Mouse (Mus musculus) hindbrain, postnatal 0 days (tissue): ENCODE results near the gene Rnf166. TPM values are rescaled to one million over a fixed set of nuclear protein-coding genes. Genes with fewer than 3 reads are reported as not detected.

Experiments used
- ATAC-seq: fragments of 200-750 bp; cut with Nextera tagmentation; 2 replicates; pipeline ENCODE4 v1.8.0; 2017; ENCODE audit warnings: mild to moderate bottlenecking, moderate TSS enrichment, moderate library complexity
- DNase-seq: peaks from one replicate; pipeline ENCODE4 v3.0.0-alpha.2; 2015; ENCODE audit warnings: low spot score
- H3K27ac ChIP-seq: fragments of 300-500 bp; sonication (generic); 2 replicates; pipeline ENCODE4 v1.5.1; 2014; ENCODE audit warnings: mild to moderate bottlenecking
- H3K27me3 ChIP-seq: fragments of 300-500 bp; sonication (generic); 2 replicates; pipeline ENCODE4 v1.6.1; 2014; ENCODE audit warnings: low read length, mixed read lengths; ENCODE audit not compliant: insufficient read depth
- H3K36me3 ChIP-seq: fragments of 300-500 bp; sonication (generic); 2 replicates; pipeline ENCODE4 v1.6.1; 2014; ENCODE audit warnings: low read length, mixed read lengths; ENCODE audit not compliant: insufficient read depth
- H3K4me1 ChIP-seq: fragments of 300-500 bp; sonication (generic); 2 replicates; pipeline ENCODE4 v1.6.1; 2014; ENCODE audit warnings: antibody characterized with exemption, low read length, mixed read lengths; ENCODE audit not compliant: insufficient read depth
- H3K4me2 ChIP-seq: fragments of 300-500 bp; sonication (generic); 2 replicates; pipeline ENCODE4 v1.6.1; 2014; ENCODE audit warnings: low read depth, mild to moderate bottlenecking, low read length, moderate library complexity, mixed read lengths
- H3K4me3 ChIP-seq: fragments of 300-500 bp; sonication (generic); 2 replicates; pipeline ENCODE4 v1.5.1; 2014; ENCODE audit warnings: low read length
- H3K9ac ChIP-seq: fragments of 300-500 bp; sonication (generic); replicated peaks from 2 replicates; pipeline ENCODE4 v1.6.1; 2014; ENCODE audit warnings: mild to moderate bottlenecking, low read length, moderate library complexity, mixed read lengths
- H3K9me3 ChIP-seq: fragments of 300-500 bp; sonication (generic); 2 replicates; pipeline ENCODE4 v1.6.1; 2016; ENCODE audit warnings: low read length, mixed read lengths
- CTCF ChIP-seq: IDR thresholded peaks from 2 replicates; pipeline ENCODE4 v1.5.1; 2016; ENCODE audit warnings: antibody characterized with exemption, control low read depth, low read depth
- WGBS: fragments of 180-500 bp; shearing (Covaris S2); extraction: QIAGEN DNeasy Blood & Tissue Kit; methylation state at CpG from one replicate; pipeline ENCODE4 v1.1.7; 2014; 5-methylcytosine and 5-hydroxymethylcytosine counted together
- polyA plus RNA-seq: library from polyadenylated mRNA; unstranded; fragments of >200 nt; fragmentation: Nextera tagmentation; extraction: Ambion mirVana; gene quantifications from 2 replicates; pipeline ENCODE4 v1.2.1, GENCODE M21; 2015
- total RNA-seq: library from RNA; depleted of rRNA; stranded (reverse); fragments of >200 nt; gene quantifications from 2 replicates; pipeline ENCODE4 v1.2.3, GENCODE M21; 2014; rRNA removed

Rnf166 gene
- total RNA-seq (37.4 and 48.8 TPM in 2 replicates), polyA plus RNA-seq (22.6 and 27.0 TPM in 2 replicates)

GRCm38 (mm10) chr8:122475580-122476320 is at the start of gene Rnf166, which contains the start of gene Ctu2:
Gene Rnf166 (minus strand): TSS chr8:122476064.
Gene Ctu2 (plus strand): TSS chr8:122476143.
- no peaks in the 10 kb centered on the region for H3K9me3 ChIP-seq
- H3K36me3 ChIP-seq = peaks cover 13% of the 10 kb centered on the region; the same call in 1 of the 2 replicates
- WGBS = under 1% methylated on average over 80 of the region's 103 CpGs
- H3K4me2 ChIP-seq = peak within 1 kb of the TSS; percentile 77
- peak within 1 kb of the TSS; percentile 91 for H3K9ac ChIP-seq
- H3K27me3 ChIP-seq = no peaks in the 10 kb centered on the region
- peak; percentile 94 for ATAC-seq
- peak within 1 kb of the TSS; percentile 86 for H3K27ac ChIP-seq
- peak within 1 kb of the TSS; percentile 98 for H3K4me3 ChIP-seq
- no peak for TF ChIP-seq CTCF
- peak; percentile 96 for DNase-seq
- H3K4me1 ChIP-seq = peaks cover 14% of the 10 kb centered on the region

- no peak for DNase-seq
- H3K36me3 ChIP-seq = no peaks in the 10 kb centered on the region
- H3K27ac ChIP-seq = peak overlapping the region; percentile 76; the same call in 1 of the 2 replicates
- peaks cover 22% of the 10 kb centered on the region for H3K4me1 ChIP-seq
- WGBS = 76% methylated on average over 6 of the region's 6 CpGs
- TF ChIP-seq CTCF = no peak
- no peaks in the 10 kb centered on the region for H3K9me3 ChIP-seq
- H3K27me3 ChIP-seq = no peaks in the 10 kb centered on the region
- no peak overlapping the region for H3K4me3 ChIP-seq
- ATAC-seq = no peak
- no peak overlapping the region for H3K4me2 ChIP-seq
- 0 out of 2 replicates have a peak overlapping the region, but pooled peaks have one; percentile 13 for H3K9ac ChIP-seq
Observed at GRCm38 (mm10) chr8:122525004-122525403, 49.1 kb upstream of the Rnf166 start.

GRCm38 (mm10) chr8:122524506-122524905 is 48.6 kb upstream of the Rnf166 start:
- TF ChIP-seq CTCF = no peak
- DNase-seq (no peak), ATAC-seq (no peak)
- 56% methylated on average over 6 of the region's 6 CpGs for WGBS
- Histone ChIP-seq H3K27me3 (no peaks in the 10 kb centered on the region), H3K9ac (no peak overlapping the region), H3K4me3 (no peak overlapping the region), H3K4me2 (peak overlapping the region; percentile 33), H3K4me1 (peaks cover 22% of the 10 kb centered on the region), H3K27ac (peak overlapping the region; percentile 76; the same call in 1 of the 2 replicates), H3K36me3 (no peaks in the 10 kb centered on the region), H3K9me3 (no peaks in the 10 kb centered on the region)

- no peak overlapping the region for H3K4me3 ChIP-seq
- no peaks in the 10 kb centered on the region for H3K27me3 ChIP-seq
- H3K4me2 ChIP-seq = peak overlapping the region; percentile 33
- 12% methylated on average over 23 of the region's 23 CpGs for WGBS
- no peaks in the 10 kb centered on the region for H3K9me3 ChIP-seq
- 0 out of 2 replicates have a peak overlapping the region, but pooled peaks have one; percentile 19 for H3K9ac ChIP-seq
- H3K27ac ChIP-seq = peak overlapping the region; percentile 76
- H3K36me3 ChIP-seq = no peaks in the 10 kb centered on the region
- DNase-seq (peak; percentile 66), ATAC-seq (peak; percentile 69)
- peaks cover 22% of the 10 kb centered on the region for H3K4me1 ChIP-seq
- no peak for TF ChIP-seq CTCF
Observed at GRCm38 (mm10) chr8:122523652-122524360, 47.9 kb upstream of the Rnf166 start.

- Histone ChIP-seq H3K27me3 (no peaks in the 10 kb centered on the region), H3K27ac (peak overlapping the region; percentile 76), H3K4me2 (peak overlapping the region; percentile 33), H3K9ac (0 out of 2 replicates have a peak overlapping the region, but pooled peaks have one; percentile 13), H3K4me3 (no peak overlapping the region), H3K4me1 (peaks cover 22% of the 10 kb centered on the region), H3K9me3 (no peaks in the 10 kb centered on the region), H3K36me3 (no peaks in the 10 kb centered on the region)
- peak; percentile 67 for ATAC-seq
- no peak for TF ChIP-seq CTCF
- peak; percentile 54 for DNase-seq
- 54% methylated on average over 14 of the region's 14 CpGs for WGBS
Observed at GRCm38 (mm10) chr8:122522796-122523651, 47.2 kb upstream of the Rnf166 start.

GRCm38 (mm10) chr8:122520611-122521010 is 44.7 kb upstream of the Rnf166 start:
- 61% methylated on average over 11 of the region's 11 CpGs for WGBS
- DNase-seq (no peak), ATAC-seq (no peak)
- Histone ChIP-seq H3K27ac (no peak overlapping the region), H3K36me3 (no peaks in the 10 kb centered on the region), H3K9ac (no peak overlapping the region), H3K4me3 (no peak overlapping the region), H3K27me3 (no peaks in the 10 kb centered on the region), H3K4me1 (peaks cover 22% of the 10 kb centered on the region), H3K4me2 (no peak overlapping the region), H3K9me3 (no peaks in the 10 kb centered on the region)
- TF ChIP-seq CTCF = no peak
